Mouse (Mus musculus) large intestine, adult 2 months (tissue): ENCODE measurements around the gene Gm10775. TPM values are rescaled to one million over a fixed set of nuclear protein-coding genes. Genes with fewer than 3 reads are reported as not detected.

Experiments used
- DNase-seq: peaks from one replicate; pipeline ENCODE4 v3.0.0-alpha.2; 2012; ENCODE audit warnings: low read depth, low spot score
- WGBS: fragments of 180-500 bp; shearing (Covaris S2); methylation state at CpG from one replicate; pipeline ENCODE4 v1.1.7; 2018; 5-methylcytosine and 5-hydroxymethylcytosine counted together
- polyA plus RNA-seq: library from polyadenylated mRNA; depleted of rRNA; stranded (reverse); fragments of >200 nt; gene quantifications from 2 replicates; pipeline ENCODE4 v1.2.3, GENCODE M21; 2012; rRNA removed

Gm10775 gene
- not detected in 2 replicates for polyA plus RNA-seq

GRCm38 (mm10) chr13:65259239-65259638 lies at the start of gene Gm10775:
Gene Gm10775 (plus strand): TSS chr13:65259539.
- DNase-seq, result no peak
- 52% methylated on average over 29 of the region's 29 CpGs for WGBS

DNA sequence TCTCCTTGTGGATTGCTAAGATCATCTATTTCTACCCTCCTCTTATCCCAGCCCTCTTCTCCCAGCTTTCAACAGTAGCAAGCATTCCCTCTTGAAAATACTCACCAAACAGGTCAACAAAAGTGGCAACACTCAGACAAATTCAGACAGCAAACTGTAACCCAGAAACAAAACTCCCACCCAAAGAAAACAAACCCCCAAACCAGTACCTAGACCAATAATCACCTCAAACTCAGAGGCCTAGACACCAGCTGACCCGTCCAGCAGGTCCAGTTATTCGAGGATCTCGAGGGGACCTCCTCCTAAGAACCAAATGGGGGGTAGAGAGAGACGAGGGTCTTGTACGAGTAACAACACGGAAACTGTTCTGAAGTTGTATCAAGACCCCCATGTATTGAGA lies 33.4 kb upstream of the Gm10775 start:
- DNase-seq, result no peak
- 54% methylated on average over 6 of the region's 6 CpGs for whole genome bisulfite sequencing

DNA sequence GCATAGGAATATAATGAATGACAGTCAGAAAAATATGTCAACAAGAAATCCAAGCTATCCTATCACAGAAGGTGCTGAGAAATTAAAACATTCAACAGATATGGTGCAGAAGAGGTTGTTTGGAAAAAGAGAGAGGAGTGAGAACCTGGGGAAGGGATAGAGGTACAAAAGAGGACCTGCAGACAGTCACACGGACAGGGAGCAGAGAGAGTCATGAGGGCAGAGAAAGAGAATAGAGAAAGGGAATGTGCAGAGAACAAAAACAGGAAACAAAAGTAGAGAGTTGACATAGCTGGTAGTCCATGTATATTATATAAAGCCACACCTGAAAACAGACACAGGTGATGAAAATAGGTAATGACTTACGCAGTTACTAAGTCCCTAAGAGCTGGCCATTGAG lies 32.7 kb upstream of the Gm10775 start:
- DNase-seq, result no peak
- WGBS, result 79% methylated on average over 2 of the region's 2 CpGs

GRCm38 (mm10) chr13:65237211-65237610 lies 22.1 kb upstream of the Gm10775 start:
- 80% methylated on average over 9 of the region's 9 CpGs for WGBS
- DNase-seq, result no peak

GRCm38 (mm10) chr13:65240509-65241098 lies 18.7 kb upstream of the Gm10775 start:
- under 1% methylated on average over 28 of the region's 28 CpGs for WGBS
- peak; percentile 94 for DNase-seq

GRCm38 (mm10) chr13:65241099-65241626 lies 18.2 kb upstream of the Gm10775 start:
- WGBS, result under 1% methylated on average over 45 of the region's 45 CpGs
- peak; percentile 78 for DNase-seq

GRCm38 (mm10) chr13:65241627-65242318 lies 17.6 kb upstream of the Gm10775 start:
- no peak for DNase-seq
- 2% methylated on average over 51 of the region's 51 CpGs for WGBS

DNA sequence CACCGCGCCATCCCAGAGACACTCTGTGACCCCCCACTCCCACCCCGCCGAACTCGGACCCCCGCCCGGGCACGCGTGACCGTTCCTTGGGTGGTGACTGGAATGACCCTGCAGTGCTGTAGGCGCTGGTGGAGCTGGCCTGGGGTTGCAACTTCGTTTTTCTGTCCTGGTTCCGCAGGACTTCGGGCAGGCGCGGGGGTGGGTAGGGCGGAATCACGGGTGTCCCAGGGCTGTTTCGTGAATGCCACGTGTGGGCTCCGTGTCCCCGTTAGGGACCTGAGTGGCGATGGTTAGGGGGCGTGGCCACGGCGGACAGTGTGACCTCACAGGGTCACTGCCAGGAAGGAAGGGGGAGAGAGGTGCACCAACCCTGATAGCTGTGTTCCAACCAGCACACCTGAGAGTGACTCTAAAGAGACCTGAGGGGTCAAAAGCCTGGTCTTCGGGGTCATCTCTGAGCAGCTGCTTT lies 17.0 kb upstream of the Gm10775 start:
- 30% methylated on average over 27 of the region's 27 CpGs for WGBS
- DNase-seq, result no peak

- no peak for DNase-seq
- 85% methylated on average over 4 of the region's 4 CpGs for WGBS
Observed at GRCm38 (mm10) chr13:65243273-65243672, 16.1 kb upstream of the Gm10775 start.

GRCm38 (mm10) chr13:65258175-65258954 lies 974 bp upstream of the Gm10775 start:
- DNase-seq, result no peak
- WGBS, result 32% methylated on average over 36 of the region's 36 CpGs

DNA sequence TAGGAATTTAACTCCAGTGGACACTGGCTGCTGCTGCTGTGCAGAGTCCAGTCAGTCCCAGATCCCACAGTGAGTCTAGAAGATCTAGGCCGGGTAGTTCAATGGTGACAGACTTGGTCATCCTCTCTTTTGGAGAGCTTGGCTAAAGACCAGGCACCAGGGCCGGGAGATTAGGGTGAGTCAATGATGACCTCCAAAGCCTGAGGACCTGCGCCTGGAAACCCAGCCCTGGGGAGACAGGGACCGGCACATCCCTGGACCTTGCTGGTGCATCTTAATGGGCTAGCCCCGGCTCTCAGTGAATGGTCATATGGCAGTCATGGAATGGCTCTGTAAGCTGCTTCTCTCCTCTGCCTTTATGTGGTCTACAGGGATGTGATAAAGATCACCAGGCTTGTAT lies 2.7 kb downstream of the Gm10775 start:
- DNase-seq, result no peak
- 96% methylated on average over 5 of the region's 5 CpGs for WGBS

GRCm38 (mm10) chr13:65277994-65278382 lies 18.6 kb downstream of the Gm10775 start:
- WGBS, result 9% methylated on average over 9 of the region's 9 CpGs
- DNase-seq, result no peak

DNA sequence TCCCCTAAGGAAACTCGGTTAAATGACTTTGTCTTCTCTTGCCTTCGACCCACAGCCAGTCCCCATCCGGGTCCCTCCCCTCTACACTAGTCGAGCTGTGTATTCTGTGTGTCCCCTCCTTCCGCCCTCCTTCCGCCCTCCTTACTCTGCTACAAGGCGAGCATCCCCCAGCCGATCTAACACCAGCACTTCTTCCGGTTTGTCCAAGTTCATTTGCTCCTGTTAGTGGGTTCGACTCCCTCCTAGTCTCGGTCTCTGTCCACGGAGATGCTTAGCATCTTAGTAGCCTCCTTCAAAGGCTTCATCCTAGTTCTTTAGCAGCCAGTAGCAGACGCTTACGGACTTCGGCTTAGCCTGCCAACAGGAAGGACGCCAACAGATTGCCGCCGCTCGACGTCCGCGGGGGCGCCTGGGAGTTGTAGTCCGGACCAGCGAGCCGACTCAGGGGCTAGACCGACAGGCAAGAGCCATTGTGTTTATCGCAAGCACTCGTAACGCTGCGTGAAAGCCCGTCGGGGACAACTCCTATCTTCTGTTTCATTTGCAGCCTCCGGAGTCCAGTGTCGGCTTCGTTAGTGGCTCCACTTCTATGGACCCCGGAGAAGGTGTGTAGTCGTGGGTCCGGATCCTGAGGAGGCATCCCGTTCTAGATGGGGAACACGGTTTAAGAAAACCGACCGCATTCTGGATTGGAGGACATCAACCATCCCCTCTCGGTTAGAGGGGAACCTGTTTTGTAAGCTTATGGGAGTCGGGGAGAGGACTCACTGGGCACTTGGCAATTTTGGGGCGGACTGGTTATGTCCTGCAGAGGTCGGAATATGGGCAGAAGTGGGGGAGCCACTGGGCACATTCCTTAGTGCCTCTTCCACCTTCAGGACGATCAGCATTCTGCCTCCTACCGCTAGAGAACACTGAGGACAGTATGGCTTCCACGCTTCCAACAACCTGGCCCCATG lies 19.3 kb downstream of the Gm10775 start, which contains the start of gene Zfp369:
TSS of gene Zfp369 (plus strand) at position 432 of the 959 bp plus-strand sequence.
- WGBS, result under 1% methylated on average over 50 of the region's 50 CpGs
- peak; percentile 82 for DNase-seq

DNA sequence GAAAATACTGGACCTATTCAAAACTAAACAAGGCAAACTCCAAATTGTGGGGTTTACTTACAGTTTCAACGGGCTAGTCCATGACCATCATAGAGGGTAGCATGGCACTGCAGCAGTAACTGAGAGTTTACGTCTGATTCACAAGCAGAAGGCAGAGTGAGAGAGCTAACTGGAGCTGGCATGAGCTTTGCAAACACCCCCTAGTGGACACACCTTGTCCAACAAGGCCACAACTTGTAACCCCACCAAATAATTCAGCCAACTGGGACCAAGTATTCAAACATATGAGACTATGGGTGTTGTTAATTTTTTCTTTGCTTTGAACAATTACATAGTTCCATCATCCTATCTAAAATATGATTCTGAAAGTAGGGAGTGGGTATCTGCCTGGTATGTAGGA lies 27.4 kb downstream of the Gm10775 start:
- WGBS, result 97% methylated on average over 2 of the region's 2 CpGs
- DNase-seq, result no peak

DNA sequence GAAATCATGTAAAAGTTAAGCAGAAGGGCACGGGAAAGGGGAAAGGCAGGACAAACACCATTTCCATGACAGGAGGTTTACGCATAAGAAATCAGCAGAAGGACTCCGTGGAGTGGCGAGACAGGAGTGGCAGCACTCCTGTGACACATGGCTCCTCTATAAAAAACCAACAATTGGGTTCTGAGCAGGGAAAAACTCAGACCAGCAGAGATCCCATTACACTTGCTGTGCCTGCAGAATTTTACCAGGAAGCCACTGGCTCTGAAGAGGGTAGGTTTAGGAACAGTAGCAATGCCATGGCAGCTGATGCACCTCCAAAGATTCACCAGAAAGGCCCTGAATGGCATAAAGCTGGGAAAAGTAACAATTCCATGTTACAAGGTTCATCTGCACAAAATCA lies 37.0 kb downstream of the Gm10775 start:
- no peak for DNase-seq
- whole genome bisulfite sequencing, result 98% methylated on average over 4 of the region's 4 CpGs
